Mouse (Mus musculus) lung, postnatal 0 days (tissue): ENCODE data around the gene Suz12.

Source experiments
- CTCF ChIP-seq: IDR thresholded peaks from 2 replicates; pipeline ENCODE4 v1.5.1; 2016; ENCODE audit warnings: antibody characterized with exemption, mild to moderate bottlenecking
- EP300 ChIP-seq: IDR thresholded peaks from 2 replicates; pipeline ENCODE4 v1.6.1; 2016; ENCODE audit warnings: antibody characterized with exemption, mild to moderate bottlenecking, control low read depth

DNA sequence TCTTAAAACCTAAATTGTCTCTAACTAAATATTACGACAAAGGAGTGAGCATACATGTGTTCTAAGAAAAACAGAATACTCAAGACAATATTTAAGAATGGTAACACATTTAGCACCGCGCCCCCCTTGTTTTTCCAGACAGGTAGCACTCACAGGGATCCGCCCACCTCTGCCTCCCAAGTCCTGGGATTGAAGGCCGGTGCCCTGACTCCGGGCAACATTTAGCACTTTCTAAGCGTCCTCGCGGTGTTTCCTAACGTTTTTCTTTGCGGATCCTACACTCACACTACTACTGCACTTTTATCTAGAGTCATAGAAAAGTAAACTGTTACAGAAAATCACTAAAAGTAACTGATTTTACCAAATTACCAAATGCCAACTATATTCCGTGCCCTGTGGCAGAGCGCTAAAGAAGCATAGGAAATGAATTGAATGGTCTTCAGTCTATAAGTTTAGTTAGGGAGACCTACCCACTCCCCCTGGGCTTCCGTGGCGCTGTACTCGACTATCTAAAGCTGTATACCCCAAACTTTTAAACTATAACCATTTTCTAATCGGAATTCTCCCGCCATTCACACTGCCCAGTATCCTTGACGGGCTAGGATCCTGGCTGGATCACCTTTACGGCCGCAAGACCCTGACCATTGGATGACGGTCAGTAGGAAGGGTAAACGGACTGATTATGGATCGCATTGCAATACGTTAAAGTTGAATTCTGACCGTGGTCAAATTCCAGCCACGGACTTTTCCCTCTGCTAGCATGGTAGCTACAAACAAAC is 31.4 kb upstream of the Suz12 start:
- TF ChIP-seq CTCF: no peak
- no peak for TF ChIP-seq EP300
